Mouse (Mus musculus) CH12.LX (cell line): ENCODE measurements around the gene Arhgap31. TPM values are rescaled to one million over a fixed set of nuclear protein-coding genes. Genes with fewer than 3 reads are reported as not detected.

ENCODE experiments used
- DNase-seq: peaks from one replicate; pipeline ENCODE4 v3.0.0-alpha.2; 2013; ENCODE audit errors: extremely low read depth
- H3K27ac ChIP-seq: 2 replicates; pipeline ENCODE4 v1.5.1; 2012; ENCODE audit warnings: low read depth, mild to moderate bottlenecking, control low read depth, moderate library complexity; ENCODE audit not compliant: insufficient read depth
- H3K27me3 ChIP-seq: replicated peaks from 2 replicates; pipeline ENCODE3; 2012; ENCODE audit warnings: inconsistent platforms
- H3K36me3 ChIP-seq, 2 experiments: replicated peaks in 1 of 2; 2 replicates each; pipeline versions ENCODE3 to v1.6.1; 2012; ENCODE audit warnings: inconsistent platforms in 1 of 2, low read length in 1 of 2, mild to moderate bottlenecking in 1 of 2, mixed read lengths in 1 of 2, moderate library complexity in 1 of 2; ENCODE audit not compliant: control insufficient read depth in 1 of 2, insufficient read depth in 1 of 2
- H3K4me1 ChIP-seq, 2 experiments: 2 replicates each; pipeline ENCODE4 v1.6.1; 2012; ENCODE audit warnings: inconsistent platforms in 1 of 2, moderate library complexity in 1 of 2; ENCODE audit not compliant: insufficient read depth in 2 of 2, control insufficient read depth in 1 of 2
- H3K4me2 ChIP-seq: 2 replicates; pipeline ENCODE4 v1.6.1; 2012; ENCODE audit warnings: low read depth, mild to moderate bottlenecking, control low read depth; ENCODE audit not compliant: poor library complexity, insufficient read depth, severe bottlenecking
- H3K4me3 ChIP-seq, 3 experiments: fragments of 150-350 bp in 1 of 3; sonication (generic) in 1 of 3; replicated peaks in 1 of 3; 2 replicates each; pipeline versions ENCODE3 to v1.5.1; 2011 to 2012; ENCODE audit warnings: low read depth in 2 of 3, low read length in 2 of 3, mild to moderate bottlenecking in 2 of 3, moderate library complexity in 2 of 3, control low read depth in 1 of 3, improper control_type of control experiment in 1 of 3, inconsistent platforms in 1 of 3, mixed read lengths in 1 of 3; ENCODE audit not compliant: poor library complexity in 1 of 3
- H3K79me2 ChIP-seq: replicated peaks from 2 replicates; pipeline ENCODE4 v1.6.1; 2012; ENCODE audit warnings: mild to moderate bottlenecking, moderate library complexity; ENCODE audit not compliant: control insufficient read depth, poor library complexity, insufficient read depth, severe bottlenecking; ENCODE audit errors: extremely low read depth
- H3K9ac ChIP-seq: 2 replicates; pipeline ENCODE4 v1.6.1; 2012; ENCODE audit warnings: low read depth, mild to moderate bottlenecking, control low read depth, moderate library complexity; ENCODE audit not compliant: insufficient read depth
- H3K9me3 ChIP-seq: replicated peaks from 2 replicates; pipeline ENCODE3; 2012; ENCODE audit warnings: low read length, inconsistent platforms, mixed read lengths
- BHLHE40 ChIP-seq: IDR thresholded peaks from 2 replicates; pipeline ENCODE4 v1.6.1; 2011; ENCODE audit warnings: mild to moderate bottlenecking, low read depth, low read length, improper control_type of control experiment
- CTCF ChIP-seq, 2 experiments: IDR thresholded peaks in 1 of 2; conservative IDR thresholded peaks in 1 of 2; 2 replicates each; pipeline ENCODE4 v1.5.1; 2011 to 2012; ENCODE audit warnings: low read depth in 2 of 2, low read length in 2 of 2, improper control_type of control experiment in 1 of 2, inconsistent platforms in 1 of 2, mild to moderate bottlenecking in 1 of 2, moderate library complexity in 1 of 2
- EP300 ChIP-seq: IDR thresholded peaks from 2 replicates; pipeline ENCODE4 v1.6.1; 2011; ENCODE audit warnings: low read length, improper control_type of control experiment
- HCFC1 ChIP-seq: IDR thresholded peaks from 2 replicates; pipeline ENCODE4 v1.6.1; 2012; ENCODE audit warnings: low read depth, mild to moderate bottlenecking, inconsistent platforms, low read length, improper control_type of control experiment
- IRF4 ChIP-seq: IDR thresholded peaks from 2 replicates; pipeline ENCODE4 v1.6.1; 2014; ENCODE audit warnings: low read depth, mild to moderate bottlenecking, inconsistent platforms, low read length, improper control_type of control experiment
- JUND ChIP-seq: conservative IDR thresholded peaks from 2 replicates; pipeline ENCODE4 v1.6.1; 2011; ENCODE audit warnings: low read depth, low read length, improper control_type of control experiment
- KAT2A ChIP-seq: IDR thresholded peaks from 2 replicates; pipeline ENCODE4 v1.6.1; 2012; ENCODE audit warnings: low read length, improper control_type of control experiment, inconsistent platforms; ENCODE audit not compliant: insufficient replicate concordance
- MAFK ChIP-seq: IDR thresholded peaks from 2 replicates; pipeline ENCODE4 v1.6.1; 2011; ENCODE audit warnings: low read length, improper control_type of control experiment; ENCODE audit not compliant: insufficient replicate concordance
- MAZ ChIP-seq: IDR thresholded peaks from 2 replicates; pipeline ENCODE4 v1.6.1; 2012; ENCODE audit warnings: low read depth, mild to moderate bottlenecking, inconsistent platforms, low read length, improper control_type of control experiment, moderate library complexity
- MYC ChIP-seq: IDR thresholded peaks from 2 replicates; pipeline ENCODE4 v1.6.1; 2011; ENCODE audit warnings: low read depth, mild to moderate bottlenecking, improper control_type of control experiment, low read length
- NELFE ChIP-seq: IDR thresholded peaks from 2 replicates; pipeline ENCODE4 v1.6.1; 2011; ENCODE audit warnings: low read depth, low read length, improper control_type of control experiment
- NRF1 ChIP-seq: IDR thresholded peaks from 2 replicates; pipeline ENCODE4 v1.6.1; 2014; ENCODE audit warnings: low read depth, mild to moderate bottlenecking, inconsistent platforms, low read length, improper control_type of control experiment, moderate library complexity
- RCOR1 ChIP-seq: conservative IDR thresholded peaks from 2 replicates; pipeline ENCODE4 v1.6.1; 2012; ENCODE audit warnings: low read depth, mild to moderate bottlenecking, inconsistent platforms, low read length, improper control_type of control experiment
- SMC3 ChIP-seq: IDR thresholded peaks from 2 replicates; pipeline ENCODE4 v1.6.1; 2011; ENCODE audit warnings: low read depth, low read length, improper control_type of control experiment
- TBP ChIP-seq: conservative IDR thresholded peaks from 2 replicates; pipeline ENCODE4 v1.6.1; 2011; ENCODE audit warnings: low read depth, low read length, improper control_type of control experiment
- TCF12 ChIP-seq: IDR thresholded peaks from 2 replicates; pipeline ENCODE4 v1.6.1; 2014; ENCODE audit warnings: low read depth, mild to moderate bottlenecking, inconsistent platforms, low read length, improper control_type of control experiment
- UBTF ChIP-seq: IDR thresholded peaks from 2 replicates; pipeline ENCODE4 v1.6.1; 2012; ENCODE audit warnings: low read depth, mild to moderate bottlenecking, inconsistent platforms, low read length, improper control_type of control experiment, moderate library complexity
- USF1 ChIP-seq: IDR thresholded peaks from 2 replicates; pipeline ENCODE4 v1.6.1; 2014; ENCODE audit warnings: low read depth, mild to moderate bottlenecking, inconsistent platforms, low read length, improper control_type of control experiment
- USF2 ChIP-seq: conservative IDR thresholded peaks from 2 replicates; pipeline ENCODE4 v1.6.1; 2011; ENCODE audit warnings: low read depth, low read length, improper control_type of control experiment
- ZNF384 ChIP-seq: IDR thresholded peaks from 2 replicates; pipeline ENCODE4 v1.6.1; 2012; ENCODE audit warnings: low read depth, low read length, improper control_type of control experiment, inconsistent platforms
- dilution Hi-C: fragments of 300-500 bp; cut with MboI; formaldehyde crosslinking; loops from 2 replicates; pipeline ENCODE4 v1.14.3; 2020; ENCODE audit warnings: low sequenced_read_pairs; ENCODE audit not compliant: extremely low pct_unique_long_range_greater_than_20kb, extremely low pct_ligation_motif_present
- in situ Hi-C: fragments of 300-500 bp; cut with MboI; formaldehyde crosslinking; loops from 3 replicates; pipeline ENCODE4 v1.14.3; 2019; ENCODE audit warnings: low sequenced_read_pairs, low pct_ligation_motif_present, low pct_unique_long_range_greater_than_20kb, mixed read lengths
- polyA plus RNA-seq: library from polyadenylated mRNA; unstranded; fragments of >175 nt; gene quantifications from 2 replicates; pipeline ENCODE4 v1.2.1, GENCODE M21; 2012; ENCODE audit warnings: low read depth; ENCODE audit not compliant: insufficient read length
- total RNA-seq, 2 experiments: library from RNA; depleted of rRNA; stranded (reverse); fragments of 300-350 nt in 1 of 2; fragments of >200 nt in 1 of 2; gene quantifications; 2 replicates each; pipeline ENCODE4 v1.2.3; 2012 to 2014

Gene Arhgap31
- total and polyA plus RNA-seq, 3 experiments, result 0.15 to 2.0 (median 0.76) TPM

GRCm38 (mm10) chr16:38609092-38609491, 104.0 kb downstream of the Arhgap31 start:
- peaks cover 2% of the 10 kb centered on the region for H3K27me3 ChIP-seq
- H3K27ac ChIP-seq, result no peak overlapping the region
- H3K4me2 ChIP-seq, result no peak overlapping the region
- no peak overlapping the region for H3K4me3 ChIP-seq
- DNase-seq, result no peak
- dilution Hi-C loops, result no loop called here
- no peak overlapping the region for H3K9ac ChIP-seq
- TF ChIP-seq MAZ (no peak), IRF4 (no peak), CTCF (conservative IDR thresholded peaks at IDR 0.05 in 1 of 2, IDR thresholded peaks at IDR 0.05 in 1 of 2; ENCODE audit: low read depth in 2 of 2, low read length in 2 of 2) (no peak), MAFK (no peak), BHLHE40 (no peak), HCFC1 (no peak), USF1 (no peak), JUND (no peak), ZNF384 (no peak), TBP (no peak), USF2 (no peak), RCOR1 (no peak), TCF12 (no peak), MYC (no peak), EP300 (no peak), NRF1 (no peak), SMC3 (no peak), NELFE (no peak)
- H3K36me3 ChIP-seq, result no peaks in the 10 kb centered on the region
- in situ Hi-C loops, result no loop called here
- peaks cover 16% of the 10 kb centered on the region for H3K9me3 ChIP-seq
- H3K79me2 ChIP-seq, result no peaks in the 10 kb centered on the region
- H3K4me1 ChIP-seq, result no peaks in the 10 kb centered on the region

GRCm38 (mm10) chr16:38608687-38609086, 104.4 kb downstream of the Arhgap31 start:
- no peak overlapping the region for H3K27ac ChIP-seq
- no peak overlapping the region for H3K9ac ChIP-seq
- H3K4me3 ChIP-seq, result no peak overlapping the region
- dilution Hi-C loops (no loop called here), in situ Hi-C loops (no loop called here)
- no peaks in the 10 kb centered on the region for H3K36me3 ChIP-seq
- H3K79me2 ChIP-seq, result no peaks in the 10 kb centered on the region
- no peak for DNase-seq
- peaks cover 2% of the 10 kb centered on the region for H3K27me3 ChIP-seq
- H3K4me2 ChIP-seq, result no peak overlapping the region
- H3K4me1 ChIP-seq, result peaks cover 0 to 3% of the 10 kb centered on the region in 2 experiments; a peak in 1 of 4 replicates
- H3K9me3 ChIP-seq, result peaks cover 16% of the 10 kb centered on the region
- no peak for TF ChIP-seq BHLHE40
- no peak for TF ChIP-seq UBTF
- no peak for TF ChIP-seq JUND
- TF ChIP-seq EP300, result no peak
- TF ChIP-seq KAT2A, result no peak
